Mouse (Mus musculus): ENCODE data around the gene Osbp2.
A peak's percentile ranks its signal among the peaks of the same experiment; 100 is the strongest.
"Not testable (repeated sequence)": the region's sequence is repeated elsewhere in the genome, so short reads cannot be mapped to it uniquely, and the experiment has no call there.

Gene Osbp2

GRCm38 (mm10) chr11:3863454-3864112, at the start of gene Osbp2:
Gene Osbp2, minus strand, starts transcription at chr11:3863903.
- DNase-seq = peak; percentile 83

- peak; percentile 44 for DNase-seq
These were observed 49.2 kb upstream of the Osbp2 start for GRCm38 (mm10) chr11:3912875-3913271.

- no peak for DNase-seq
These were observed 48.6 kb upstream of the Osbp2 start for GRCm38 (mm10) chr11:3912100-3912874.

DNA sequence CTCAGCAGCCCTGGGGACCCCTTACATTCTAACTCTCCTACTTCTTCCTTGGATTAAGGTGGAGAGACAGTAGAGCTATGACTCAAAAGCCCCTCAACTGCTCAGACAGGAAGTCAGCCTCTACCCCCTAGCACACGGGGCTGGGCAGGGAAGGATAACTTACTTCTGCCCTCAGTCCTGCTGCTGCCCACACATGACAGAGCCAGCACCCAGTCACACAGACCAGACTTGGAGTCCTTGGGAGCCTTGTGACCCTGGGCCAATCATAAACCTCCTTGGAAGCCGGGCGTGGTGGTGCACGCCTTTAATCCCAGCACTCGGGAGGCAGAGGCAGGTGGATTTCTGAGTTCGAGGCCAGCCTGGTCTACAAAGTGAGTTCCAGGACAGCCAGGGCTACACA, 47.7 kb upstream of the Osbp2 start:
- not testable (repeated sequence) for DNase-seq

DNA sequence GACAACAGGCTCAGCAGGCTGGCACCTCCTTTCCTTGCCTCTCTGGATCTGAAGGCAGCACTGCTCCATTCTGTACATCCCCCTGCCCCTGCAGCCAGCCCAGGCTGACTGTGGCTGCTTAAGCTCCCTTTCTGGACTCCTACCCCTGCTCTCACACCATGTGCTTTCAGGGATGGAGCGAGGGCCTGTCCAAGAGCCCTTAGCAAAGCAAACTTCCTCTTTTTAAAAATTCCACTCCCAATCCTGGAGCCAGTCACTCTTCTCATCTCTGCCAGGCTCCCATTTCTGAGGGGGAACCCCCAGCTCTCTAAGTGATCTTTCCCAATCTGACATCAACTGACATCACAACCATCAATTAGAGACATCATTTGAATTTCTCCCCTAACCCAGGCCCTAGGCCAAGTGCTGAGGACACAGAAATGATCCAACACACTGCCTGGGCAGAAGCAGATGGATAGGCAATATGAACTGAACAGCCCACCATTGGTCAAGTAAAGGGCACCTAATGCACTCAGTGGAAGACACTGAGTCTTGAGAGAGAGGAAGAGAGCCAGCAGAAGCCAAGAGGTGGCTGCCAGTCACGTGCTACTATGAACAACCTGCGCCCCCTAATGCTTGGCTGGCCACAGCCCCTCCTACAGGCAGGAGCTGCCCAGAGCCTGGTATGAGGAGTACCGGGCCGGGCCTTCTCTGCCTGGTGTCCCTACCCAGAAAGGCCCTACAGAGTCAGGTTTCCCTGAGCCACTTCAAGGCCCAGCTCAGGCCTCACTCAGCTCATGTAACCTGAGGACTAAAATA, 47.0 kb upstream of the Osbp2 start:
- DNase-seq = no peak

- DNase-seq = no peak
These were observed 45.5 kb upstream of the Osbp2 start for GRCm38 (mm10) chr11:3909236-3909635.

- no peak for DNase-seq
These were observed 41.7 kb upstream of the Osbp2 start for GRCm38 (mm10) chr11:3905446-3905845.

DNA sequence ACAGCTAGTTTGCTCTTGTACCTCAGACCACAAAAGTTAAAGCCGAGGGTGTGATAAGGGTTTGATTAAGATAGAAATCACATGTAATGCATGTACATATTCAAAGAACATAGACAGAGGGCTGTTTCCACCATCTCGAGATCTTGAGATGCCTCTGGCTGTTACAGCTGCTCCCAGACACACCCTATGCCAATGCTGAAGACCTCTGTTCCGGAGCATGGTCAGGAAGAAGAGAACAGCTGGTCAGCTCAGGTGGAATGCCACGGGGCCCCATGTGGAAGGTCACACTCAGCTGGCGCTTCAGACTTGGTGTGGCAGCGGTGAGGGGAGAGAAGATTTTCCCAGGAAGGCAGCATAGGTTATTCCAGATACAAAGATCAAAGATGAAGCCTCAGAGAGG, 41.0 kb upstream of the Osbp2 start:
- DNase-seq = no peak

- DNase-seq = peak; percentile 93
These were observed 39.3 kb upstream of the Osbp2 start for GRCm38 (mm10) chr11:3903046-3903445.

DNA sequence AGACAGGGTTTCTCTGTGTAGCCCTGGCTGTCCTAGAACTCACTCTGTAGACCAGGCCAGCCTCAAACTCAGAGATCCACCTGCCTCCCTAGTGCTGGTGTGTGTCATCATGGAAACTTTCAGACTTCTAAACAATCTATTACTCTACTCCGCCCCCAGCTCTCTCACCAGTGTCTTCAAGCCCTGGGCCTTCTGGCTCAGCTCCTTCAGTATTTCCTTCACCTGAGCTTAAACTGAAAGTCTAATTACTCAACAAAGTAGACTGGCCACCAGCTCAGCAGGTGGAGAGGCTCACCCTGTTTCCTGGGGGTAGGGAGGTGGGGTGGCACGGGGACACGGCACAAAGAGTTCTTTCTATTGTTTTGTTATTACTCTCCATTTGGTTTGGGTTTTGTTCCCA, 38.8 kb upstream of the Osbp2 start:
- DNase-seq = no peak

GRCm38 (mm10) chr11:3900296-3900695, 36.6 kb upstream of the Osbp2 start:
- no peak for DNase-seq

DNA sequence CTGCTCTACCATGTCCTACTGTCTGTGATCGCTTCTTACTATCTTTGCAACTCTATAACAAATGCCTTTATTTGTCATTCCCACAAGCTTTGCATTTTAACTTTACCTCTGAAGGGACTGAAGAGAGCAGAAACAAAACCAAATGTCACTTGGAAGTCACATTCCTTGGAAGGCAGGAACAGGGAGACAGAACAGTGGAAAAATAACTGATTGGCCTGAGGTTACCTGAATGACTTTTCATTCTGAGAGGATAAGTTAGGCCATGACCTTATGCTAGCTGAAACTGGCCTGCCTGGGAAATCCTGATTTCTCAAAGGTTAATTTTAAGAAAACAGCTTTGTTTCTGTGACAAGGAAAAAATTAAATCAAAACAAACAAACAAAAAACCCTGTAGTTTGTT, 32.2 kb upstream of the Osbp2 start:
- DNase-seq = no peak

- DNase-seq = no peak
These were observed 31.8 kb upstream of the Osbp2 start for GRCm38 (mm10) chr11:3895458-3895857.

DNA sequence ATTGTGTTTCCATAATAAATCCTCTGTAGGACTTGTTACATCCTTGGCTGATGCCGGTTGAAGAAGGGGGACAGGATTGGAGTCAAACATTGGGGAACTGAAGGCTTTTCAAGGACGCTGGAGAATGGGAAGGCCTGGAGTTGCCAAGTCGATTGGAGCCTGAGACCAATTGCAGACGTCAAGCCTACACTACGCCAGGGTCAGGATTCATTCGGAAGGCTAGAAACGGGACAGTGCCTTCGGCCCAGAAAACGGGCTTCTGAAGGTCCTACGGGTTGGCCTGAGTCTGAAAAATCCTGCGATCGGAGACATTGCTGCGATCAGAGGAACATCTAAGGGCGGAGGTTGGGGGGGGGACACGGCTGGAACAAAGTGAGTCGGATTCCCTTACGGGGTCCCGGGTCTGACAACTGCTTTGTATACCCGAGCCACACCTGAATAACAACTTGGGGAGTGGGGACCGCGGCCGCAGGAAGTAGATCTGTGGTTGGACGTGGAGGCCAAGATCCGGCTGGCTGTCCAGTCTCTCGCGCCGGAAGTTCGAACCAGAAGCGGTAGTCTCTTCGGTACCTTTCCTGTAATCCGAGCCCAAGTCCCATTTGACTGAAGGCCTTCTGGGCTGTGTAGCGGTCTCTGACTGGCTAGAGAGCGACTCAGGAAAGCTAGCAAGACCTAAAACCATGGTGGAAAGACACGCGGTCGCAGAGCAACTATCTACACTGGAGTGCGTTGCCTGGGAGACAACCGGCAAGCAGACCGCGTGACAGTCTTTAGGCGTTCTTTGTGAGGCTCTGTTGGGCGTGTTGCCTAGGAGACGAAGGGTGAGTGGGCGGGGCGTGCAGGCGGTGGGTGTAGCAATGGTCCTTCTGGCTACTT, 30.9 kb upstream of the Osbp2 start, which contains the start of the genes 4921536K21Rik and Dusp18:
Gene 4921536K21Rik (minus strand): TSS at position 693 of the 876 bp plus-strand sequence.
Gene Dusp18 (plus strand): TSS at position 835 of the 876 bp plus-strand sequence.
- DNase-seq = peak; percentile 95

DNA sequence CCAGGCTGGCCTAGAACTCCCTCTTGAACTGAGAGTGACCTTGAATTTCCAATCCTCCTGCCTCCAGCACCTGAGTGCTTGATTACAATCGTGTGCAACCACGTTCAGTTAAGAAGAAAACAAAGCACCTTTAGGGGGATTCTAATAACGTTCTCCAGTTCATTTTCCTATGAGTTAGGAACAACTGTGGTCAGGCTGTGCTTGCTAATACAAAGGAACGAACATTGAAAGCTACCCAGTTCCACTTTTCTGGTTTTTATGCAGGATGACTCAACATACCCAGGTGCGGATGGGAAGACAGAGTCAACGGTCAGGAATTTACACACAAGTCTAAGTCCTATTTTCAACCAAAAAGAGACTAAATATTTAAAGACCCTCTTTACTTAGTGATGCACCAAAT, 30.3 kb upstream of the Osbp2 start:
- DNase-seq = no peak

GRCm38 (mm10) chr11:3887331-3887730, 23.6 kb upstream of the Osbp2 start:
- DNase-seq = no peak

DNA sequence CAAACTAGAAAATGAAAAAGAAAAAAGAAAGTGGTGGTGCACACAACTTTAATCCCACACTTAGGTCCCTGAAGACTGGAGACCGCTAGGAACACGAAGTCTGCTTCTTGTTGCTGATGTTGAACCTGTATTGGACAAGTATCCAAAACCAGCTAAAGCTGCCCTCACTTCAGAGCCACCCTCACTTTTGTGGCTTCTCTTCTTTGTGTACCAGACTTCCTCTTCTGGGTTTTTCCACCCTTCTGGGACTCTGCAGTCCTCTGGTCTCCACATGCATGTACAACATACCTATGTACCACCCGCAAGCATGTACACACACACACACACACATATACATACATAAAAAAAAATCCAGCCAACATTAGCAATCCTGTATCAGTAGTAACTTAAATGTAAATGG, 20.0 kb upstream of the Osbp2 start:
- DNase-seq = no peak

DNA sequence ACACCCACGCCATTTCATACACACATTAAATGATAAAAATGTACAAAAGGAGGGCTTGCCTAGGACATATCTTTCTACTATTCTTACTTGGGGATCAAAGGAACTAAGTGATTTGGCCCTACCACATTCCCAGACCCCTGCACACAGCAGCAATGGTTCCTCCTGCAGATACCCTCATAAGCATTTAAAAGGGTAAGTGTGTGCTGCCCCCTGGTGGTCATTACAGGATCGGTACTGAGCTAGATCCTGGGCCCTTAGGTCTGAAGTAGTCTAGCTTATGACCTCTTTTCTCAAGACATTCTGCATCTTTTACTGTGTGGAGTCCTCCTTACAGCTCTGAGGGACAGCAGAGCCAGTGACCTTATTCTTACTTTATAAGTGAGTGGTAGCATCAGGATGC, 16.1 kb upstream of the Osbp2 start:
- DNase-seq = peak; percentile 76

DNA sequence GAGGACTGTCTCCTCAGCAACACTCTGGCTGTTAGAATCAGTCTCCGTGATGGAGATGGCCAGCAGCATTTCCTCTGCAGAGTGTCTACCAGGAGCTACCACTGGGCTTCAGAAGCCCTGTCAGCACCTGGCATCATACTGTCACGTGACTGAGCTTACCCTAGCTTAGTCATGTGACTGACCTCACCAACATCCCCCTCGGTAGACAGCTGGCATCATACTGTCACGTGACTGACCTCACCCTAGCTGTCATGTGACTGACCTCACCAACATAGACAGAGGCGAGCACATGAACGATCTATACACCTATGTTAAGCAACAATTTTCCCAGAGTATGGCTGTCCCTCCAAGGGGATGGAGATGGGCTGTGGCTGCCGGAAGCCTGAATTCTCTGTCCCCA, 15.0 kb upstream of the Osbp2 start:
- DNase-seq = no peak

GRCm38 (mm10) chr11:3876419-3876818, 12.7 kb upstream of the Osbp2 start:
- no peak for DNase-seq

DNA sequence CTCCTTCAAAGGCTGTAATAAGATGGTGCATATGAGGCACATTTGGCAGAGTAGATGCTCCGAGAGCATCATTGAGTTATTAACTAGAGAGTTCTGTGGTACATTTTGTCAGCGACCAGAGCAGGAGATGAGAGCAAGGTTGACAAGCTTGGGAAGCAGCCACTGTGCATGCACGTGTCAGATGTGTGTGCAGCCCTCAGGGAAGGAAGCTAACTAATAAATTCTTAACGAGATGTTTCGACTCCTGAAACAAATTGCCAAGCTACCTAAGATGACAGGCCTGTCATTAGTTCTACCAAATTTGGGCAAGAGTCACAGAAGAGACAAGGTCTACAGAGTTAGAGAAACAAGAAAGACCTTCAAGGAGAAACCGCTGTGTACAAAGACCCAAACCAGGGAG, 640 bp upstream of the Osbp2 start:
- no peak for DNase-seq

- DNase-seq = no peak
These were observed 846 bp downstream of the Osbp2 start for GRCm38 (mm10) chr11:3862661-3863453.

Data from kidney, postnatal 14 days (tissue).